Mouse (Mus musculus) hindbrain, embryonic 15.5 days (tissue): Measurements from ENCODE around the gene Cryab. TPM values are rescaled to one million over a fixed set of nuclear protein-coding genes. Genes with fewer than 3 reads are reported as not detected.
A peak's percentile ranks its signal among the peaks of the same experiment; 100 is the strongest.

Source experiments
- ATAC-seq: fragments of 200-750 bp; cut with Nextera tagmentation; 2 replicates; pipeline ENCODE4 v1.8.0; 2017; ENCODE audit warnings: low read depth, moderate number of reproducible peaks, moderate TSS enrichment; ENCODE audit not compliant: low FRiP score
- H3K27ac ChIP-seq: fragments of 300-500 bp; sonication (generic); replicated peaks from 2 replicates; pipeline ENCODE4 v1.5.1; 2015; ENCODE audit warnings: mild to moderate bottlenecking, inconsistent platforms
- H3K27me3 ChIP-seq: fragments of 300-500 bp; sonication (generic); 2 replicates; pipeline ENCODE4 v1.6.1; 2015; ENCODE audit warnings: control low read depth, inconsistent platforms
- H3K36me3 ChIP-seq: fragments of 300-500 bp; sonication (generic); 2 replicates; pipeline ENCODE4 v1.6.1; 2015; ENCODE audit warnings: control low read depth, inconsistent platforms
- H3K4me1 ChIP-seq: fragments of 300-500 bp; sonication (generic); replicated peaks from 2 replicates; pipeline ENCODE4 v1.6.1; 2015; ENCODE audit warnings: control low read depth, inconsistent platforms
- H3K4me2 ChIP-seq: fragments of 300-500 bp; sonication (generic); 2 replicates; pipeline ENCODE4 v1.6.1; 2015; ENCODE audit warnings: moderate library complexity, mild to moderate bottlenecking, inconsistent platforms
- H3K4me3 ChIP-seq: fragments of 300-500 bp; sonication (generic); 2 replicates; pipeline ENCODE4 v1.5.1; 2015; ENCODE audit warnings: mild to moderate bottlenecking, inconsistent platforms
- H3K9ac ChIP-seq: fragments of 300-500 bp; sonication (generic); 2 replicates; pipeline ENCODE4 v1.6.1; 2015; ENCODE audit warnings: inconsistent platforms
- H3K9me3 ChIP-seq: fragments of 300-500 bp; sonication (generic); 2 replicates; pipeline ENCODE4 v1.6.1; 2016; ENCODE audit warnings: control low read depth, inconsistent platforms
- WGBS: fragments of 180-500 bp; shearing (Covaris S2); methylation state at CpG from one replicate; pipeline ENCODE4 v1.1.7; 2015; 5-methylcytosine and 5-hydroxymethylcytosine counted together
- polyA plus RNA-seq: library from polyadenylated mRNA; unstranded; fragments of >200 nt; fragmentation: Nextera tagmentation; extraction: Ambion mirVana; gene quantifications from 2 replicates; pipeline ENCODE4 v1.2.1, GENCODE M21; 2015

Cryab gene
- polyA plus RNA-seq, 1 experiment from 2014 or later: 13.3 TPM

- 1% methylated on average over 30 of the region's 30 CpGs for WGBS
- Histone ChIP-seq H3K4me2 (peak overlapping the region; percentile 79), H3K9ac (peak overlapping the region; percentile 67), H3K36me3 (no peaks in the 10 kb centered on the region), H3K27ac (peak overlapping the region; percentile 90), H3K9me3 (no peaks in the 10 kb centered on the region), H3K27me3 (no peaks in the 10 kb centered on the region), H3K4me3 (peak overlapping the region; percentile 61), H3K4me1 (peaks cover 61% of the 10 kb centered on the region)
- no peak; the same call in 1 of the 2 replicates for ATAC-seq
These were observed 23.8 kb upstream of the Cryab start for GRCm38 (mm10) chr9:50727171-50727924.

GRCm38 (mm10) chr9:50727925-50728651, 23.0 kb upstream of the Cryab start:
- peak overlapping the region; percentile 67 for H3K9ac ChIP-seq
- ATAC-seq: peak; percentile 97
- H3K27me3 ChIP-seq: no peaks in the 10 kb centered on the region
- peak overlapping the region; percentile 90 for H3K27ac ChIP-seq
- H3K36me3 ChIP-seq: no peaks in the 10 kb centered on the region
- peak overlapping the region; percentile 79 for H3K4me2 ChIP-seq
- no peaks in the 10 kb centered on the region for H3K9me3 ChIP-seq
- H3K4me1 ChIP-seq: peaks cover 55% of the 10 kb centered on the region
- under 1% methylated on average over 45 of the region's 45 CpGs for WGBS
- peak overlapping the region; percentile 61 for H3K4me3 ChIP-seq

DNA sequence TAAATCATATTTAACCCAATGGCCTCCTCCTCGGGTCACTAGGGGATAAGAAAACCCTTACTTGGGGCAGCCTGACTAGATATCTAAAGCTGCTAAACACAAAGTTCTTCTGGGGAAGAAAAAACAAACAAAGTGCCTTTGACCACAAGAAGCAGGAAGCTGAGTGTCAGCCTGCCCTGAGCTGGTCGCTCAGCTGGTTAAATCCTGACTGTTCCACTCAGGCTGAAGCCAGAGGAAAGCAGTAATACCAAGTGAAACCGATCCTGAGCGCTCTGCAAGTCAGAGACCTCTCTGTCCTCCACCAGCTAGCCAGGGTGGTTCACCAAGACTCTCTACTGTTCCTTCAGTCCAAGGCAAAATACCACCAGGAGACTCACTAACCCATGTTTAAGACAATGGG, 21.5 kb upstream of the Cryab start:
- Histone ChIP-seq H3K9ac (no peak overlapping the region), H3K4me3 (no peak overlapping the region), H3K36me3 (no peaks in the 10 kb centered on the region), H3K4me1 (peaks cover 40% of the 10 kb centered on the region), H3K9me3 (no peaks in the 10 kb centered on the region), H3K27me3 (no peaks in the 10 kb centered on the region), H3K4me2 (no peak overlapping the region), H3K27ac (no peak overlapping the region)
- no peak for ATAC-seq
- WGBS: 65% methylated on average over 4 of the region's 4 CpGs

DNA sequence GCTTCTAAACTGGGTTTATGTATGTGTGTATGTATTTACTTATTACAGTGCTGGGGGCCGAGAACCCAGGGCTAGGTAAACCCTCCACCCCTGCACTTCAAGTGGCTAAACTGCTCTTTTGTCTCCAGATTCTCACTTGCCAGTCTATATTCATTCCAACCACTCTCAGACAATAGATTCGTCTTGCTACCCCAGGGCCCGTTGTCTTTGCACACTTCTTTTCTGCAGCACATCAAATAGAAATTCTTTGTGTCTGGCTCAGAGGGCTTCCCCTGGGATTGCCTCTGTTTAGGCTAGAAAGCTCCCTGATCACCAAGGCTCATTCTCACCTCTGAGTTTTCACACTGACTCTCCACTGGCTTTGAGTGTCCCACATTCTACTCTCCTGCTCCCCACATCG, 18.6 kb upstream of the Cryab start:
- Histone ChIP-seq H3K27ac (no peak overlapping the region), H3K9me3 (no peaks in the 10 kb centered on the region), H3K4me3 (no peak overlapping the region)

DNA sequence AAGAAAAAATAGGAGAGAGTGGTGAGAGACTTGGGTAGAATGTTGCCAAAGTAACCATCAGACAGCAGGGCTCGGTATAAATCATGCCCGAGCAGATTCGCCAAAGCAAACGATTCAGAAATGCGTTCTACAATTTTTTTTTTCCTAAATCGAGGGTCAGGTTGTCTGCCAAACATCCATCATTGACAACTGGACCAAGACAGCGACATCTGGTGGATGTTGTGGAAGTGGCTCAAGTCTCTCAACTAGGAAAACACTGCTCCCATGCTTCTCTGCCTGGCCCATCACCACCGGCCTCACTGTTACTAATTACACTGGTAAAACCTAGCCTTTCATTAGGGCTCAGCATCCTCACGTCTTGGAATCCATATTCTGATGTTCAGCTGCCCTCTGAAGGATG, 16.1 kb upstream of the Cryab start:
- no peaks in the 10 kb centered on the region; the same call in 1 of the 2 replicates for H3K27me3 ChIP-seq
- H3K9ac ChIP-seq: no peak overlapping the region
- H3K27ac ChIP-seq: no peak overlapping the region
- H3K4me3 ChIP-seq: no peak overlapping the region
- peaks cover 17% of the 10 kb centered on the region for H3K4me1 ChIP-seq
- H3K9me3 ChIP-seq: no peaks in the 10 kb centered on the region
- WGBS: 3% methylated on average over 9 of the region's 9 CpGs
- H3K36me3 ChIP-seq: no peaks in the 10 kb centered on the region
- H3K4me2 ChIP-seq: peak overlapping the region; percentile 47
- ATAC-seq: no peak

More for the DNA sequence above, 18.6 kb upstream of the Cryab start:
- no peaks in the 10 kb centered on the region for H3K27me3 ChIP-seq
- no peak for ATAC-seq
- H3K4me2 ChIP-seq: no peak overlapping the region
- H3K4me1 ChIP-seq: peaks cover 13% of the 10 kb centered on the region; the same call in 1 of the 2 replicates
- H3K9ac ChIP-seq: no peak overlapping the region
- no peaks in the 10 kb centered on the region for H3K36me3 ChIP-seq
- 5% methylated on average over 4 of the region's 4 CpGs for WGBS

- Histone ChIP-seq H3K36me3 (no peaks in the 10 kb centered on the region), H3K27me3 (no peaks in the 10 kb centered on the region; the same call in 1 of the 2 replicates), H3K4me3 (peak within 1 kb of the TSS; percentile 40), H3K27ac (no peak within 1 kb of the TSS), H3K4me1 (peaks cover 15% of the 10 kb centered on the region), H3K4me2 (peak within 1 kb of the TSS; percentile 62), H3K9ac (no peak within 1 kb of the TSS), H3K9me3 (no peaks in the 10 kb centered on the region)
- 12% methylated on average over 36 of the region's 36 CpGs for WGBS
- peak; percentile 95 for ATAC-seq
These were observed 11.9 kb upstream of the Cryab start, which contains the start of gene Dixdc1 for GRCm38 (mm10) chr9:50738914-50739870. Dixdc1 (minus strand) TSS chr9:50739517.

GRCm38 (mm10) chr9:50740867-50741784, 10.0 kb upstream of the Cryab start:
- H3K9me3 ChIP-seq: no peaks in the 10 kb centered on the region
- 90% methylated on average over 14 of the region's 14 CpGs for WGBS
- no peak overlapping the region for H3K27ac ChIP-seq
- H3K4me3 ChIP-seq: no peak overlapping the region
- peaks cover 13% of the 10 kb centered on the region for H3K4me1 ChIP-seq
- no peak overlapping the region for H3K4me2 ChIP-seq
- ATAC-seq: no peak
- no peaks in the 10 kb centered on the region for H3K36me3 ChIP-seq
- H3K9ac ChIP-seq: no peak overlapping the region
- H3K27me3 ChIP-seq: peaks cover 7% of the 10 kb centered on the region; the same call in 1 of the 2 replicates

GRCm38 (mm10) chr9:50742261-50742660, 8.9 kb upstream of the Cryab start:
- no peak overlapping the region for H3K27ac ChIP-seq
- H3K27me3 ChIP-seq: peaks cover 7% of the 10 kb centered on the region; the same call in 1 of the 2 replicates
- 87% methylated on average over 3 of the region's 3 CpGs for WGBS
- H3K9me3 ChIP-seq: no peaks in the 10 kb centered on the region
- no peak for ATAC-seq
- no peak overlapping the region for H3K4me3 ChIP-seq
- no peak overlapping the region for H3K4me2 ChIP-seq
- H3K9ac ChIP-seq: no peak overlapping the region
- no peaks in the 10 kb centered on the region for H3K36me3 ChIP-seq
- H3K4me1 ChIP-seq: peaks cover 17% of the 10 kb centered on the region

GRCm38 (mm10) chr9:50742744-50743143, 8.4 kb upstream of the Cryab start:
- H3K4me2 ChIP-seq: no peak overlapping the region
- H3K36me3 ChIP-seq: no peaks in the 10 kb centered on the region
- H3K27me3 ChIP-seq: peaks cover 7% of the 10 kb centered on the region; the same call in 1 of the 2 replicates
- 82% methylated on average over 2 of the region's 2 CpGs for WGBS
- H3K9ac ChIP-seq: no peak overlapping the region
- peaks cover 17% of the 10 kb centered on the region for H3K4me1 ChIP-seq
- H3K4me3 ChIP-seq: no peak overlapping the region
- H3K27ac ChIP-seq: no peak overlapping the region
- no peaks in the 10 kb centered on the region for H3K9me3 ChIP-seq
- no peak for ATAC-seq

- Histone ChIP-seq H3K36me3 (no peaks in the 10 kb centered on the region), H3K27me3 (0 out of 2 replicates have a peak, but pooled peaks cover 7% of the 10 kb centered on the region), H3K27ac (no peak overlapping the region), H3K9ac (peak overlapping the region; percentile 29; the same call in 1 of the 2 replicates), H3K4me1 (peaks cover 5% of the 10 kb centered on the region; the same call in 1 of the 2 replicates), H3K4me2 (peak overlapping the region; percentile 64), H3K9me3 (no peaks in the 10 kb centered on the region), H3K4me3 (peak overlapping the region; percentile 36)
- ATAC-seq: no peak
- WGBS: 17% methylated on average over 7 of the region's 7 CpGs
These were observed 5.3 kb upstream of the Cryab start for GRCm38 (mm10) chr9:50745806-50746205.
